Mouse (Mus musculus) brain, embryonic 14.5 days (tissue): Measurements from ENCODE around the gene Sec14l5. TPM values are rescaled to one million over a fixed set of nuclear protein-coding genes. Genes with fewer than 3 reads are reported as not detected.
A peak's percentile ranks its signal among the peaks of the same experiment; 100 is the strongest.
"Not testable (repeated sequence)": the region's sequence is repeated elsewhere in the genome, so short reads cannot be mapped to it uniquely, and the experiment has no call there.

Experiments
- DNase-seq: peaks from one replicate; pipeline ENCODE4 v3.0.0-alpha.2; 2011; ENCODE audit warnings: low read depth
- CTCF ChIP-seq: fragments of 200-500 bp; IDR thresholded peaks from 2 replicates; pipeline ENCODE4 v1.5.1; 2012; ENCODE audit warnings: inconsistent platforms, mild to moderate bottlenecking, moderate library complexity, borderline replicate concordance; ENCODE audit not compliant: insufficient read depth, insufficient read length; ENCODE audit errors: extremely low read depth
- POLR2A ChIP-seq: fragments of 200-500 bp; IDR thresholded peaks from 2 replicates; pipeline ENCODE4 v1.6.1; 2012; ENCODE audit warnings: mild to moderate bottlenecking, inconsistent platforms, borderline replicate concordance; ENCODE audit not compliant: poor library complexity, insufficient read depth, insufficient read length, severe bottlenecking; ENCODE audit errors: extremely low read depth
- polyA plus RNA-seq: library from polyadenylated mRNA; depleted of rRNA; stranded (reverse); fragments of >200 nt; gene quantifications from 2 replicates; pipeline ENCODE4 v1.2.3, GENCODE M21; 2012

The Sec14l5 gene
- polyA plus RNA-seq, 1 experiment = 1.7 TPM

DNA sequence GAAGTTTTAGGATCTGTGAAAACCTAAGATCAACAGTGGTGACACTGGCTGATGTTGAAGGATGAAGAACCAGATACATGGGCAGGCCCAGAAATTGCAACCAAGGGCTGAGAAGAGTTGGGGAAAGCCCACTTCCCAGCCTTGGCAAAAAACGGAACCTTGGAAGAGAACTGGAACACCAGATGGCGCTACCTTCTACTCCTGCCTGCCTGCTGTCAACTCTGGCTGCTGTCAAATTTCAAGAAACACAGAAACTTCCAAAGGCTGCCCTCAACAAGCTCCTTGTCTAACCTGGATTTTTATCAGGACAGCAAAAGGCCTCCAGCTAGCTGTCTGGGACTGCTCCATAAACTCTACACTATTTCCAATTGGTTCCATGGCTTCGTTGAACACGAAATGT is 55.8 kb downstream of the Sec14l5 start:
- peak; percentile 64 for DNase-seq
- TF ChIP-seq POLR2A = no peak
- TF ChIP-seq CTCF = peak; percentile 72

DNA sequence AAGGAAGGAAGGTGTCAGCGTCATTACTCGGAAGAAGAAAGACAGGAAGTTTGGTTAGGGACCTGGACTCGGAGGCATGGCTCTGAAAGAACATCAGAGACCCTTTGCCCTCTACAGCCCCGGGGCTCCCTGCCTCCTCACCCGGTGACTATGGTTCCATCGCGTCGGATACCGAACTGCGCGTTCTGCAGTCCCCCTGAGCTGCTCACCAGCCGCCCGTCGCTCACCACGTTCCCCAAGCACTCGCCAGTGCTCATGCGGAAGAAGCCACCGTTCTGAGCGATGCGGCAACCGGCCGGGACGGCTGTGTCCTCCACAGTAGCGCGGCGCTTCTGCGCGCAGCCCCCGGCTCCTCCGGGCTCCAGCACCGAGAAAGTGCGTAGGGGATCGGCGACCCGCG is 56.3 kb downstream of the Sec14l5 start:
- DNase-seq = no peak
- TF ChIP-seq POLR2A = no peak
- no peak for TF ChIP-seq CTCF

DNA sequence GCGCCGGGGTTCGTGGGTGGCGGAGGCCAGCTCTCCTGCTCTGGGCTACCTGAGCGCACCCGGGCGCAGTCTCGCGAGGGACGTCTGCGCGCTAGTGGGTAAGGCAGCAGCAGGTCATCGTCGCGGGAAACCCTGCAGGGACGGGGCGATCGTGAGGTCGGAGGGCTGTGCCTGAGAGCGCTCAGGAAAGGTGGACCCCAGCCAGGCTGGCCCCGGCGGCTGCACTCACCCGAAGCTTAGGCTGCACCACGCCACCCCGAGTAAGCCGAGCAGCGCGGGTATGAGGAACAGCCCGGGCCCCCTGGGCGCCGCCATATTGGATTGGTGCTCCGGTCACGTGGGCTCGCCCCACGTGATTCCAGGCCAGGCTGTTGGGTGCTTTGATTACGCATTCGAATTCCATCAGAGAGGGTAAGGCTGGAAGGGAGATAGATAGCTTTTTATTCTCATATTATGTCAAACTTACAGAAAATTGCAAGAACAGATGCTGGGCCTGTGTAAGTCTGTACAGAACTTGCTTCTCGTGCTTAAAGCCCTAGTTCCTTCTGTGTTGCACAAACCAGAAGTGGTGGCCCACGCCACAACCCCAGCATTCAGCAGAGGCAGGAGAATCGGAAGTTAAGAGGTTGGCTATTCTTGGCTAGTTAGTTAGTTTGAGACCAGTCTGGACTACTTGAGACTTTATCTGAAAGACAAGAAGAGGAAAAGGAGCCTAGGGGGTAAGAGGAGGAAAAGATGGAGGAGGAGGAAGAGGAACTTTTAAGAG is 56.9 kb downstream of the Sec14l5 start, which contains the start of gene Nagpa:
Gene Nagpa, minus strand, starts transcription at position 345 of the 766 bp plus-strand sequence.
- peak; percentile 32; the same call in 1 of the 2 replicates for TF ChIP-seq POLR2A
- TF ChIP-seq CTCF = no peak

DNA sequence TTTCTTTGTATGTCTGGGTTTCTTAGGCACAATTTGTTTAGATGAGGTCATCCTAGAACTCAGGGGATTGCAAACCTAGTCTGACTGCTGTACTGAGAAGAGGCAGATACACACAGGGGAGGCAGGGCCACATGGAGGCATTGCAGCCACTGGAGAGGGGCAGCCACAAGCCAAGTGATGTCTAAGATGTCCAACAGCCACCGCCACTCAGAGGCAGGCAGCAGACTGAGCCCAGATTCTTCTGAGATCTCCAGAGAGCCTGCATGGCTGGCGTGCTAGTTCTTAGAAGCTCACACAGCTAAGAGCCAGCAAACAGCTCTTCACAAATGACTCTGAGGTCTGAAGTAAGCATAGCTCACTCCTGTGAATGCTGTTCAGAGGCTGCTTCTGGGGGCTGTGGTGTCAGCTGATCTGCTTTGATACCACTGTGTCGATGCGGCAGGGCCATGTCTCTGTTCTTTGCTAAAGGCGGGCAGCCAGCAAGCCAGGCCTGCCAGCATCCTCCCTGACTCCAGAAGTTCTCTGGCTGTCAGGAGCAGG is 58.6 kb downstream of the Sec14l5 start:
- TF ChIP-seq CTCF = no peak
- TF ChIP-seq POLR2A = no peak
- DNase-seq = no peak

More for the DNA sequence above, 56.9 kb downstream of the Sec14l5 start, which contains the start of gene Nagpa:
- peak; percentile 91 for DNase-seq

DNA sequence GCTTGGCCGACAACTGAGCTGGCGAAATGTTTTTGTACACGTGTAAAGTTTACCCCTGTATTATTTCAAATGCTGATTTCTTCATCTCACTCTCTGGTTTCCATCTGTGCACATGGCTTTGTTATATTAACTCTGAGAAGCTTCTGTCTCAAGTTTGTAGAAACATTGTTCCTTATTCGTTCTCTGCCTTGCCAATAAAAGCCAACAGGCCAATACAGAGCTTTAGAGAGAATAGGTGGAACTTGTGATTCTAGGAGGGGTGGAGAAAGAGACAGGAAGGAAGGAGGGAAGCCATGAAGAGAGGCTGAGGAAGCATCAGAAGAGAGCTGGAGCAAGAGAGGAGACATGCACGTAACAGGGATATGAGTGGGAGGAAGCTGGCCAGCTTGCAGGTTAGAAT is 59.1 kb downstream of the Sec14l5 start:
- no peak for TF ChIP-seq CTCF
- no peak for TF ChIP-seq POLR2A
- DNase-seq = no peak

DNA sequence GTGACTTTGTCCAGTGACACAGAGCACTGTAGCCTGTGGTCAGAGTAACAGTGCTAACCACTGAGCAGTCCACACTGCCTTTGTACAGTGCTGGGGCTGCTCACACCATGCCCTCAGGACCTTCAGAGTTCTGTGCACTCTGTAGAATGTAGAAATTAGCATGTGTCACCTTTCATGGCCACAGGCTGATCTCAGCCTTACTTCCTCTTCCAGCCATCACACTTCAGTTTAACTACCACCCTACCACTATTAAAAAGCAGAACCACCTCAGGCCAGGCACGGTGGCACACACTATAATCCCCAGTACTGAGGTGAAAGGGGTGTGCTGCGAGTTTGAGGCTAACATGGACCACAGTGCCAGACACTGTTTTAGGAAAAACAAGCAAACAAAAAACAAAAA is 63.5 kb downstream of the Sec14l5 start:
- DNase-seq = no peak
- TF ChIP-seq CTCF (no peak), POLR2A (no peak)

DNA sequence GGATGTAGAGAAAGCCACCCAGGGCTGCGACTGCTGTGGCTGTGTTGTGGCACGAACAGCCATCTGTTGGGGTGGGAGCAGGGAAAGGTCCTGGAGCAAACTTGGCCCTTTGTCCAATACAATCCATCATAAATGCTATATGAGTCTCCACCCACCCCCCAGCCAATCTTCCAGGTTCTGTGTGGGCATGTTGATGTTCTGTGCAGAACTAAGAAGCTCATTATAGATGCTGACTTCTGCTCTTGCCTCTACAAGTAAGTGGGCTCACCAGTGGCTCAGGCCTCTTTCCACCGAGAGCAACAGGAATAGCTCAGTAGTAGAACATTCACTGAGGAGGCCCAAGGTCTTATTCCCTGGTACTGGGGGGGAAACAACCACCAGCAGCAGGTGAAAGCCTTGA is 65.2 kb downstream of the Sec14l5 start:
- no peak for DNase-seq
- TF ChIP-seq CTCF (no peak), POLR2A (no peak)

DNA sequence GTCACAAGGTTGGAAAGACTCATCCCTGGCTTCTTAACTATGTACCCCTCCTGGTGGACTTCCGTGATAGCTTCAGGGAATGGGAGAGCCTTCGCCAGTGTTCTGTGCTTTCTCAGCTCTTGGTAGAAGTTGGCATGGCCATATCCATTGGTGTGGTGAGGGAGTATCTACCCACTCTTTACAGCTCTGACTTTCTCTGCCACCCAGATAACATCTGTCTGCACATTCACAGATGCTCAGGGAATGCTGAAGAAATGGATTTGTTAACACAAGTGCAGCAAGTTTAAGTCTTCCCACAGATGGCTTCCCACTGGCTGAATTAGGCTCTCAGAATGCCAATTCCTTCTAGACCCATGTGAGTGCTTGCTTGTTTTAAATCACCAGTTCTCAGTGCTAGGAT is 67.2 kb downstream of the Sec14l5 start:
- no peak for DNase-seq
- TF ChIP-seq CTCF (no peak), POLR2A (no peak)

DNA sequence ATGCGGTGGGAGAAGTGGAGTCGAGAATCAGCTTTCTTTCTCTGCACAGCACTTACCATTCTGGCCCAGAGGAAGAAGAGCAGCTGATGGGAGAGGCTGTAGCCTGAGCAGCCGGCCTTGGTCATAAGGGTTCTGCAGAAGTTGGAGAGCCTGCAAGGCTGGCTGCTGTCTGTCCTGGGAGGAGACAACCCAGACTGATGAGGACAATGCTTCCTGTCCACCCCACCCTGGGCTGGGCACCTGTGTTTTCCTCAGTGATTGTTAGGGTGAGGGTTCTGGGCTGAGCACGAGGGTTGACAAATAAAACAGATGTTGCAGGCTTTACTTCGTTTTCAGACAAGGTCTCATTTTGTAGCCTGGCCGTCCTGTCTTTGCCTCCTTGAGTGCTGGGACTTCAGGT is 69.8 kb downstream of the Sec14l5 start:
- no peak for DNase-seq
- no peak for TF ChIP-seq CTCF
- no peak for TF ChIP-seq POLR2A

DNA sequence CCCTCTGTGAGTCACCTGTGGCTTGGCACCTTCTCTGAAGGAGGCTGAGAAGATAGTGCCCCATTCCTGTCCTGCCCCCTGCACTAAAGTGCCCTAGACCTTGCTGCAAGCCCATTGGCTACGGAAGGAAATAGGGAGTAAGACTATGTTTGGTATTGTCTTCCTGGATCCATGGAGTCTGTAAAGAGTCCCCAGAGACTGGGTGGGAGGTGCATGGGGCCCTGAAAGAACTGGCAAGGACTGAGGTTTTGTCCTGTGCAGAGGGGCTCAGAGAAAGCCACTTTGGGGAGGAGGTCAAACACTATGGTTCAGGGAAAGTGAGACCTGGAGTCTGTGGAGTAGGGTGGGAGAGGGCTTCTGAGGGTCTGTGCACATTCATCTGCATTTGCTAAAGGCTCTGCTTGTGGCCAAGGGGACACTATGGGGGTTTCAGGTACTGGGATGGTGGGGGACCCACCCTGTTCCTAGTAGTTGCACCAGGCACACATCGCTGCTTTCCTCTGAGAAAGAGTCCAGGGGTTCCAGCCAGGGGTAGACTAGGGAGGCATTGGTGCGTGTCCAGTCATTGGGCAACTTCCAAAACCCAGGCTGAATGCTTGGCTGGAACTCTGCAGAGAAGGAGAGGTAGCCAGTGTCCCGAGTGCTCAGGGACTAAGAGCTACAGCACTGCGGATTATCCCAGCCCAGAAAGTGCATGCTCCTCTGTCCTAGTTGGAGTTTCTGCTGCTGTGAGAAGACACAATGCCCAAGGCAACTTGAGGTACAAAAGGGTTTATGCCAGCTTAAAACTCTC is 70.6 kb downstream of the Sec14l5 start:
- DNase-seq = no peak
- TF ChIP-seq POLR2A (no peak), CTCF (no peak)

DNA sequence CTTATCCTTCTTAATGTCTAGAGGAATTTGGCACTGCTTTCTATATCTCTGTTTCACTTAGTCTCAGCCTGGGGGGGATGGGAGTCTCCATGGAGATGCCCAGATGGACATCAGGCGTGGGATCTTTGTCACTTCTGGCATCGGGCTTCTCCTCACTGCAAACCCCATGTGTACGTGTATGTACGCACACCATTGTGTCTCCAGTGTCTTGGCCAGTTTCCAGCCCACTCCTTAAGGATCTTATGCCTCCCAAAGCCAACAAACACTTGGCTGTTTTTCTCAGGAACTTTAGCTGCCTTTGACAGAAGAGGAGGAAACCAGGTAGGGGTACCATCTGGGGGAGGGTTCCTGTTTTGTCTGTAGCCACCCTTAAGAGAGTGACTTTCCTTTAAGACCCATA is 74.5 kb downstream of the Sec14l5 start:
- DNase-seq = peak; percentile 7
- no peak for TF ChIP-seq CTCF
- TF ChIP-seq POLR2A = no peak

DNA sequence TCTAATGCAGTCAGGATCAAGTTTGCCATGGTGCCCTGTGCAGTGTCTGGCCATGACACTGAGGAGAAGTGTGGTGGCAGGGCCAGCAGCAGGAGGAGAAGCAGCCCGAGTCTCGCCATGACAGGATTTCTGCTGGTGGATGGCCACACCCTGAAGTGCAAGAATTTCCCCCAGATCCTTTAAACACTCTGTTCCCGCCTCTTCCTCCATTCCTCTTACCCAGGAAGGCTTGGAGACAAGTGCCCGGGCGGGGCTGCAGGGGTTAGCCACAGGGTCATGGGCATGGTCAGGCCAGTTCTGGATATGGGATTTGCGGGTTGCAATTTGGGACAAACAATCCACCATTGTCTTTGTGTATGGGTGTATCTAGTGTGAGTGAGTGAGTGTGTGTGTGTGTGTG is 75.2 kb downstream of the Sec14l5 start, which contains the start of gene AU021092:
Gene AU021092, minus strand, starts transcription at position 160 of the 400 bp plus-strand sequence.
- DNase-seq = no peak
- TF ChIP-seq POLR2A = no peak
- no peak for TF ChIP-seq CTCF

DNA sequence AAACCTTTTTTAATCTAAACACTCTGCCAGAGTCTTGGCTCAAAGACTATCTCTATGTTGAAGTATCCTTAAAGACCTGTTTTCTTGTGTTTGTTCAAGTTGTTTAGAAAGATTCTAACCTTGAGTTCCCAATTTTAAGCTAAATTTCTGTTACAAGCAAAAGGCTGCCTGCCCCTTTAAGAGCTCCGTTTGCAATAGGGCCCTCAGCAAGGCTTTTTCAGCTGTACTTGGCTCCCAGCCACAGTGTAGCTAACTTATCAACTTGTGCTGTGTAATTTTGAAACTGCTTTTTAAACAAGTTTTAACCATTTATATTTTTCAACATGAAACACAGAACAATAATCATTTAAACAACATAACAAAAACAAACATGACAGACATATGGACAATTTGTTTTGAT is 79.6 kb downstream of the Sec14l5 start:
- DNase-seq = not testable (repeated sequence)

DNA sequence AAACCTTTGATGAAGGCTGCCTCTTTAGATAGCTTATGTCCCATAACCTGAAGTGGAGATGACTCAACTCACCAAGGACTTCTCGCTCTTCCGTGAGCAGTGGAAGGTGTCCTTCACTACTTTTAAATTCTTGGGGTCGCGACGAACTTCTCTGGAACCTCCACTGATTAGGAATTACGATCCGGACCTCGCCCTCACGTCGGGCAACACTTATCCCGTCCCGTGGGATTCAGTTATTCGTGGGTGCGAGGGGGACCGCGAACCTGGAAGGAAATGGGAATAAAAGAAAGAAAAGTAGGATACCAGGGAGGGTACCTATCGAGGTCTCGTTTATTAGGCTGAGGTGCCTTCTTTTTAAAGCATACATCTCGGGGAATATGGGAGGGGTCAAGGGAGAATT is 80.6 kb downstream of the Sec14l5 start:
- DNase-seq = not testable (repeated sequence)

DNA sequence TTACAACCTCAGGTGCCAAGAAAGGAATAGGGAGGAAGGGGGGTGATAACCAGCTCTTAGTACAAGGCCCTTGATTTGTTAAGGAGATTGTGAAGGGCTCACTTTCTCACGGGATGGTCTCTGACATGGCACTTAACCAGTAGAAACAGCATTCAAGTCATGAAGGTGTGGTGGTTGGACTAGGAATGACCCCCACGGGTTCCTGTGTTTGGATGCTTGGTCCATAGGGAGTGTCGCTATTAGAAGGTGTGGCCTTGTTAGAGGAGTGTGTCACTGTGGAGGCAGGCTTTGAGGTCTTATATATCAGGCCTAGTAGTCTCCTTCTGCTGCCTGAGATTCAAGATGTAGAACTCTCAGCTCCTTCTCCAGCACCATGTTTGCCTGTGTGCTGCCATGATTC is 81.2 kb downstream of the Sec14l5 start:
- DNase-seq = not testable (repeated sequence)
